Comparison of ENCODE assay signal across 12 mouse cellular contexts in the genomic region with DNA sequence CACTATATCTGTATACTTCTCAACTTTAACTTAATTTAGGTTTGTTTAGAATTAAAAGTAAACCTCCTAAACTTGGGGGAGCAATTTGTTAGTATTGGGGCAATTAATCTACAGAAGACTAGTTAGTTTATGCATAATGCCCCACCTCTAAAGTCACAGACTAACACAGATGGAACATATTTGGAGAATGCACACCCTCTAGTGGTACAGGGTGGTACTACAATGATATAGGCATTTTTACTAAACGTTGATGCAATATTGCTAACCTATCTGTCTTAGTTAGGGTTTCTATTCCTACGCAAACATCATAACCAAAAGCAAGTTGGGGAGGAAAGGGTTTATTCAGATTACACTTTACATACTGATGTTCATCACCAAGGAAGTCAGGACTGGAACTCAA. TPM values are rescaled to one million over a fixed set of nuclear protein-coding genes. Genes with fewer than 3 reads are reported as not detected.
DNase-seq lines count a peak whose midpoint lies in the region; ATAC-seq and TF ChIP-seq lines count a peak whose summit lies in the region.
"Had no signal": no experiment of that assay in that cellular context is flagged by ENCODE, and none has a peak within 500 bp of the region (broad histone marks: within the 10 kb centered on the region; RNA-seq: fewer than 3 reads in every experiment).

No protein-coding gene starts in this region.

- H3K9me3 ChIP-seq in heart, postnatal 0 days (replicated peaks; ENCODE audit: control insufficient read depth, low read length): no peaks in the 10 kb centered on the region
- H3K9me3 ChIP-seq in kidney, embryonic 14.5 days (ENCODE audit: control insufficient read depth, low read length): no peaks in the 10 kb centered on the region; the same call in 1 of the 2 replicates
- H3K9me3 ChIP-seq: limb, embryonic 15.5 days had no signal

- peak; percentile 64 for TF ChIP-seq CTCF in heart, postnatal 0 days (IDR thresholded peaks at IDR 0.05; ENCODE audit: low read depth)
- TF ChIP-seq CTCF in testis, adult 2 months (IDR thresholded peaks at IDR 0.05; ENCODE audit: control insufficient read depth, insufficient read depth, insufficient replicate concordance, low read depth, low read length): peak; percentile 36; the same call in 1 of the 2 replicates

- H3K4me1 ChIP-seq in heart, postnatal 0 days (ENCODE audit: control insufficient read depth, insufficient read depth): no peaks in the 10 kb centered on the region
- no peaks in the 10 kb centered on the region for H3K4me1 ChIP-seq in testis, adult 2 months (ENCODE audit: control insufficient read depth, insufficient read depth, low read length)
- no peaks in the 10 kb centered on the region for H3K4me1 ChIP-seq in kidney, embryonic 14.5 days (ENCODE audit: control insufficient read depth, insufficient read depth, low read length)
- H3K4me1 ChIP-seq: limb, embryonic 15.5 days had no signal

- no peak for TF ChIP-seq EP300 in heart, postnatal 0 days (IDR thresholded peaks at IDR 0.05; ENCODE audit: low read depth)

- no peak overlapping the region for H3K9ac ChIP-seq in heart, postnatal 0 days (replicated peaks; ENCODE audit: low read depth, low read length)
- H3K9ac ChIP-seq in kidney, embryonic 14.5 days (ENCODE audit: low read depth, low read length): no peak overlapping the region
- H3K9ac ChIP-seq: limb, embryonic 15.5 days had no signal

- no peak overlapping the region for H3K4me3 ChIP-seq in heart, postnatal 0 days (ENCODE audit: low read depth, low read length)
- no peak overlapping the region for H3K4me3 ChIP-seq in testis, adult 2 months (ENCODE audit: control insufficient read depth, low read depth, low read length)
- H3K4me3 ChIP-seq in kidney, embryonic 14.5 days (ENCODE audit: low read length): no peak overlapping the region
- H3K4me3 ChIP-seq: limb, embryonic 15.5 days had no signal

- DNase-seq in heart, postnatal 0 days (ENCODE audit: low spot score): no peak
- no peak for DNase-seq in heart, postnatal 14 days
- no peak for DNase-seq in testis, postnatal 10 days (ENCODE audit: low spot score)
- DNase-seq in embryo, embryonic 10 days (ENCODE audit: low spot score): peak; percentile 17
- DNase-seq in retina, postnatal 7 days (ENCODE audit: low read depth, low spot score): peak; percentile 9
- DNase-seq in adrenal gland, postnatal 25 days: no peak
- DNase-seq: cerebellum, adult 8-10 months; gastrocnemius, postnatal 14 days; kidney, adult 18-20 months had no signal

- H3K4me2 ChIP-seq in heart, postnatal 0 days (ENCODE audit: low read depth, low read length): no peak overlapping the region
- H3K4me2 ChIP-seq in kidney, embryonic 14.5 days (replicated peaks; ENCODE audit: low read depth, low read length): no peak overlapping the region
- H3K4me2 ChIP-seq: limb, embryonic 15.5 days had no signal

- no peaks in the 10 kb centered on the region for H3K27me3 ChIP-seq in heart, postnatal 0 days (ENCODE audit: control insufficient read depth, insufficient read depth, low read length)
- H3K27me3 ChIP-seq in testis, adult 2 months (ENCODE audit: control insufficient read depth, insufficient read depth, low read length): no peaks in the 10 kb centered on the region
- no peaks in the 10 kb centered on the region for H3K27me3 ChIP-seq in kidney, embryonic 14.5 days (ENCODE audit: control insufficient read depth, insufficient read depth, low read length)
- H3K27me3 ChIP-seq: limb, embryonic 15.5 days had no signal

- no peak for ATAC-seq in heart, postnatal 0 days (ENCODE audit: insufficient read depth, low read depth)
- ATAC-seq in kidney, embryonic 14.5 days (ENCODE audit: low FRiP score, low TSS enrichment): no peak

- intact Hi-C loops in heart, postnatal 14 days (cut with DNase I): no loop called here

- H3K27ac ChIP-seq in heart, postnatal 0 days (ENCODE audit: low read depth): no peak overlapping the region
- no peak overlapping the region for H3K27ac ChIP-seq in testis, adult 2 months (ENCODE audit: control insufficient read depth, insufficient read depth, low read depth, low read length)
- H3K27ac ChIP-seq in kidney, embryonic 14.5 days (ENCODE audit: low read depth, low read length): no peak overlapping the region
- H3K27ac ChIP-seq: limb, embryonic 15.5 days had no signal

- WGBS in heart, postnatal 0 days: 48% methylated on average over 2 of the region's 2 CpGs
- 57% methylated on average over 2 of the region's 2 CpGs for WGBS in kidney, embryonic 14.5 days

- TF ChIP-seq POLR2A in testis, adult 2 months (IDR thresholded peaks at IDR 0.05; ENCODE audit: control insufficient read depth, low read depth, low read length): no peak

- H3K36me3 ChIP-seq in heart, postnatal 0 days (replicated peaks; ENCODE audit: control insufficient read depth, insufficient read depth, low read length): no peaks in the 10 kb centered on the region
- no peaks in the 10 kb centered on the region for H3K36me3 ChIP-seq in testis, adult 2 months (ENCODE audit: control insufficient read depth, insufficient read depth, low read length)
- H3K36me3 ChIP-seq in kidney, embryonic 14.5 days (ENCODE audit: control insufficient read depth, insufficient read depth, low read length): no peaks in the 10 kb centered on the region
- H3K36me3 ChIP-seq: limb, embryonic 15.5 days had no signal

RNA-seq across cellular contexts. Expression of gene Zfp386, which starts 19.4 kb away (rescaled TPM):
- total RNA-seq in heart, postnatal 0 days (2014; rRNA removed; ENCODE audit: low replicate concordance): 13.5 and 25.2 TPM in 2 replicates
- 31.7 and 32.1 TPM in 2 replicates for polyA plus RNA-seq in heart, postnatal 0 days (2015; fragmentation: Nextera tagmentation; extraction: Ambion mirVana)
- 10 to 100 TPM; 27.9 to 30.4 TPM for total RNA-seq in heart, postnatal 14 days (2021)
- polyA plus RNA-seq in testis, adult 2 months (2012; rRNA removed): 6.2 and 7.6 TPM in 2 replicates
- total RNA-seq in adrenal gland, postnatal 25 days (2021): 31.9 and 39.7 TPM in 2 replicates
- 54.0 and 62.0 TPM in 2 replicates for polyA plus RNA-seq in kidney, embryonic 14.5 days (2014; fragmentation: Nextera tagmentation; extraction: Ambion mirVana)

RNA-seq across cellular contexts. Expression of gene Vipr2, which starts 49.4 kb away (rescaled TPM):
- total RNA-seq in heart, postnatal 0 days (2014; rRNA removed; ENCODE audit: low replicate concordance): 0.85 and 1.3 TPM in 2 replicates
- polyA plus RNA-seq in heart, postnatal 0 days (2015; fragmentation: Nextera tagmentation; extraction: Ambion mirVana): 0.30 TPM in 2 replicates
- total RNA-seq in heart, postnatal 14 days (2021): 1 to 10 TPM; 2.2 to 2.3 TPM
- 0.23 and 0.28 TPM in 2 replicates for polyA plus RNA-seq in testis, adult 2 months (2012; rRNA removed)
- 0.09 TPM in 1 of 2 replicates, not detected in the other for total RNA-seq in adrenal gland, postnatal 25 days (2021)
- polyA plus RNA-seq in kidney, embryonic 14.5 days (2014; fragmentation: Nextera tagmentation; extraction: Ambion mirVana): 1.4 TPM in 2 replicates

Comparison
In these comparisons a context has a peak if more than half of its experiments do, and no peak if none do; other contexts are left out.
1. DNase-seq: peak in embryo, embryonic 10 days (single experiment) and retina, postnatal 7 days (single experiment); none in heart, postnatal 0 days (single experiment), heart, postnatal 14 days (0 of 2), testis, postnatal 10 days (single experiment) and adrenal gland, postnatal 25 days (single experiment).